Mouse (Mus musculus): ENCODE data around the gene Rgma. TPM values are rescaled to one million over a fixed set of nuclear protein-coding genes. Genes with fewer than 3 reads are reported as not detected.

The Rgma gene
- 7.7 and 9.9 TPM in 2 replicates for total RNA-seq (2021)
- long read RNA-seq, partial matches to known transcripts: 0 of 1 reads
- long read RNA-seq, other reads (novel, unspliced or antisense): 1 of 1 reads

- peak; percentile 55 for DNase-seq
These were observed at the start of gene Rgma for GRCm38 (mm10) chr7:73375257-73376100. Gene Rgma (plus strand): TSS chr7:73375509.

DNA sequence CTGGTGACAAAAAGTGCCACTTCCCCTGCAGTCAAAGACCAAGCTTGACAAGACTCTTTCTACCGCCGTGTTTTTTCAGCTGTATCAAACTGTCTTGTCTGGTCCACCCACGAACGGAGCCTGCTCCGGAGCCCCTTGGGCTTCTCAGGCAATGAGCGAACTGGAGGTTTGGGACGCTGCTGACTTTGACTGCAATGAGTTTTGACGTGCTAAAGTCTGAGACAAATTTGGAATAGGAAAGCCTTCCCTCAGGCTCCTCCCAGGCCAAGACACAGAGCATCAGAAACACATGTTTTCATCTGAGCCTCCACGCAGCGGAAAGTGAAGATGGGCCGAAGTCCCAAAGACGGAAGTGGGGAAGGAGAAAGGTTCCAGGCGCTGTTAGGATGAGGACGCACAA is 49.1 kb upstream of the Rgma start:
- DNase-seq: no peak

- DNase-seq: no peak
These were observed 48.6 kb upstream of the Rgma start for GRCm38 (mm10) chr7:73326680-73327079.

- no peak for DNase-seq
These were observed 48.1 kb upstream of the Rgma start for GRCm38 (mm10) chr7:73327193-73327592.

- no peak for DNase-seq
These were observed 47.7 kb upstream of the Rgma start for GRCm38 (mm10) chr7:73327652-73328051.

DNA sequence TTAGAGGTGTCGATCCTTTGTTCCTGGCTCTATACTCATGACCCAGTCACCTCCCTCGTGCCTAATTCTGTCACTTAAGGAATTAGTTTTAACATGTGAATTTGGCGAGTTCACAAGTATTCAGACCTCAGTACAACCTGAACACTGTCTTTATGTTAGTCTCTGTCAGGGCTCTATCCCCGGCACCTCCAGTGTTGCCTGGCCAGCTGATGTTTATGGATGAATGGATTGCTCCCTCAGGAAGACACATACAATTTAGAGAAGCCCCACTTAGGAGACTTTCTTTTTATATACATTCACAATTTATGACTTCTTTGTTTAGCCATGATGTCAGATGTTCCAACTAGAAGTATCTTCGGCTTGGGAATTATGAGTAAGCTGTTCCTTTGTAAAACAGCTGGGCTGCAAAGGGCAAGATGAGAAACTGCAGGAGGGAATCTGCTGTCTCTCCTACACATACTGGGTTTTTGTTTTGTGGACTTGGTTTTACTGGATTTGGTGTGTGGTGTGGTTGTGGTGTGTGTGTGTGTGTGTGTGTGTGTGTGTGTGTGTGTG is 46.6 kb upstream of the Rgma start:
- DNase-seq: no peak

- DNase-seq: no peak
These were observed 44.6 kb upstream of the Rgma start for GRCm38 (mm10) chr7:73330754-73331153.

DNA sequence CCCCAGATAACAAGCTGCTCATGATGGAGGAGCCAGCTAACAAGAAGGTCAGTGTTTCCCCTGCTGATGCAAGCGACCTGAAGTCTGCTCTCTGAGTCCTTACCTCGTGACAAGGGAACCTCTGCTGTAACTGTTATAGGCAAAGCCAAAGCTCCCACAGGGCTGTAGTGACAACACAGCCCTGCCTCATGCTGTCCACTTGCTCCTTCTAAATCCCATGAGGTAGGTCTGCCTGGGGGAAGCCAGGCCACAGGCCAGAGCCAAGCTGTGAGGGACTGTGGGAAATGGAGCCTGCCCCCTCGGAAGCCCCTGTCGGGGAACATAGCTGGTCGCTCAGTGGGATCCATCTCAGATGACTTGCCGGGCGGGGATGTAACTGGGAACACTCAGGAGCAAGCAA is 43.7 kb upstream of the Rgma start:
- DNase-seq: no peak

GRCm38 (mm10) chr7:73333398-73333988 is 41.8 kb upstream of the Rgma start:
- no peak for DNase-seq

GRCm38 (mm10) chr7:73334883-73335282 is 40.4 kb upstream of the Rgma start:
- no peak for DNase-seq

DNA sequence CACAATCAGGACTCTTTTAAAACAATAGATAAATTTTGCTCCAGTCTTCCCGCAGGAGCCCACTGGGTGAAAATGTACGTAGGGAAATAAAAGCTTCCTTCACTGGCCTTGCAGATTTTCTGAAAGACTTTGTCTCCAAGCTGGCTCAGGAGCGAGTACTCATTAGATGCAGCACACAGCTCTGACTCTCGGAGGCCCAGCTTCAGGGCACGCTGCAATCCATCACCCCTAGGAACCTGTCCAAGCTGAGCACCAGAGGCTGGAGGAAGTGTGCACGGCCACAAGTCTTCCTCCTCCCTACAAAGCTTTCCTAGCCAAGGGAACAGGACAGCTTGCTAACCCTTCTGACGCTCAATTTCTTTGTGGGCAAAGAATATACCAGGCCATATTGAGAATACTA is 38.9 kb upstream of the Rgma start:
- DNase-seq: no peak

GRCm38 (mm10) chr7:73338353-73338752 is 37.0 kb upstream of the Rgma start:
- DNase-seq: peak; percentile 4

GRCm38 (mm10) chr7:73343852-73344251 is 31.5 kb upstream of the Rgma start:
- no peak for DNase-seq

- no peak for DNase-seq
These were observed 26.7 kb upstream of the Rgma start for GRCm38 (mm10) chr7:73348585-73349124.

DNA sequence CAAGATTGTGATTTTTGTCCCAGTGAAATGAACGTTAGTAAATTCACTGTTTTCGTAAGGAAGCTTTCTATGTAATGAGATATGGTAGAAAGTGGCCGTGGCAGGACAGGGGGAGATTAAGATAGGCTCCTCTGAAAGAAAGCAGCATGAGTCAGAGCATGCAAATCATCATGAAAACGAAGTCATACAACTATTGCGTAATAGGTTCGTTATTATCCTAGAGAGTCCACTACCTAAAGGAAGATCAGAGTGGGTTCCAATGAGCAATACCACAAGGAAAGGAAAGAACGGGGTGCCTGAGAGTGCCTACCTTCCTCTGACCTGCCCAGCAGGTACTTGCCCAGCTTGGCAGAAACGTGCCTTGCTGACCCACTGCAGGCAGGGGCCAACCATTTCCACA is 26.2 kb upstream of the Rgma start:
- DNase-seq: no peak

DNA sequence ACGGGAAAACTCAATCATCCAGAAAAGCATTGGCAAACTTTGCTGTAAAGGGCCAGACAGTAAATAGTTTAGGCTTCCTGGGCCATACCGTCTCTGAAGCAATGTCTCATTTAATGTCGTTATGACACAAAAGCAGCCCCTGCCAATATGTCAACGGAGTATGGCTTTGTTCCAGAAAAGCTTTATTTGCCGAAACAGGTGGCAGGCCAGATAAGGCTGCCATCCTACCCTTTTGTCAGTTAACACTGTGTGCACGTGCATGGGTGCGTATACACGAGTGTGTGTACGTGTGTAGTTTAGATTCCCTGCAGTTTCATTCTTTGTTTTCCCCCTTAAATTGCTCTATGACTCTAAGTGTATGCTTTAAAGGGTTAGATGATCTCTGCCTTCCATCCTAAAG is 20.1 kb upstream of the Rgma start:
- DNase-seq: no peak

DNA sequence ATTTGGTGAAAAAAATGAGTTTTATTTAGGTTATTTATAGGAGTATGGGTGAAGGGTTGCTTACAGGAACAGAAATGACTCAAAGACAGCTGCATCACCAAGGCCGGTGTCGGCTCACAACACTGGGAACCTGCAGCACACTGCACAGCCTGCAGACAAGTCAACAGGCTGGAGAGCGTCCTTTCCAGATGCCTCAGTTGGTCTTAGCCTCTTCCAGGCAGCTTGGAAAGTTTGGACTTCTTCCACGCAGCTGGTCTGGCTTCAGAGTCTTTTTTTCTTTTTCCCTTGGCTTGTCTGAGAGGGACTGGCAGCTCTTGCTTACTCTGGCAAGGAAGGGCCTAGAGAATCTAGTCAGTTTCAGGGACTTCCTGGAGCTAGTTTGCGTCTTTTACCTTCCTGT is 18.4 kb upstream of the Rgma start:
- DNase-seq: no peak

DNA sequence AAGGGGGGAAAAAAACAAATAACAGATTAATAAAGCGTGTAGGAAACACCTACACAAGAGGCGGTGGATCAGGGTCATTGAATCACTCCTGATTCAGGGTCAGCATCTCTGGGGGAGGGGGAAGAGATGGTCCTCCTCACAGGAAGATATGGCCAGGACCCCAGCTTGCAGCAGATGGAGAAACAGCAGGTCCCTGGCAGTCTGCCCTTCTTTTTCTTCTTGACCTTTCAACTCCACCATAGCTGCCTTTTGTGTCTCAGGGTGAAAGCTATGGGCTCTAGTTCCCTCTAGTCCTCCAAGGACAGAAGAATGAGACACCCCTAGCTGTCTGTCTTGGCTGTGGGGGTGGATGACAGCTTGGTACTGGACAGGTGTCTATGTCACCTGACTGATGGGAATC is 17.7 kb upstream of the Rgma start:
- no peak for DNase-seq

- DNase-seq: no peak
These were observed 9.8 kb upstream of the Rgma start for GRCm38 (mm10) chr7:73365511-73365910.

DNA sequence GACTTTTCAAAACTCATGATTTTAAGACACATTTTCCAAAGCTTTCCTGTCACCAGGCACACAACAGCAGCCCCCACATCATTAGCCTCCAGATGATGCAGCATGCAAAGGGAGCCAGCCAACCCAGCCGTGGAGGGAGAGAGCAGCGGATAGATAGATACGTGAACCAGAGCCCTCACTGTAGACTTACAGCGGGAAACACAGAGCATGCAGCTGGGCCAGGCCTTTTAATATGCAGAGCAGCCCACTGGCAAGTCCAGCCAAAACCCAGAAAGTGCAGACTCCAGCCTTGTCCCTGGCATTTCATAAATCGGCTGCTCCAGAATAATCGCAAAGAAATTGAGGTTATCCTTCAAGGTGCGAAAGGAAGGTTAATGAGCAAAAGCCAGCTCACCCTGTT is 9.3 kb upstream of the Rgma start:
- no peak for DNase-seq

- no peak for DNase-seq
These were observed 7.4 kb upstream of the Rgma start for GRCm38 (mm10) chr7:73367681-73368464.

- no peak for DNase-seq
These were observed 5.3 kb upstream of the Rgma start for GRCm38 (mm10) chr7:73369992-73370391.

Measured in adrenal gland, postnatal 25 days (tissue).